Mouse (Mus musculus): ENCODE data around the gene Ensa. TPM values are rescaled to one million over a fixed set of nuclear protein-coding genes. Genes with fewer than 3 reads are reported as not detected.
"Not testable (repeated sequence)": the region's sequence is repeated elsewhere in the genome, so short reads cannot be mapped to it uniquely, and the experiment has no call there.

Ensa gene
- polyA plus RNA-seq, 1 experiment from 2014 or later = 85.1 TPM

GRCm38 (mm10) chr3:95651033-95651373 is 26.2 kb downstream of the Ensa start:
- no peak overlapping the region for H3K27ac ChIP-seq (ENCODE audit: low read depth, low read length)
- DNase-seq (ENCODE audit: low spot score) = no peak
- 88% methylated on average over 3 of the region's 3 CpGs for WGBS
- no peaks in the 10 kb centered on the region for H3K27me3 ChIP-seq (ENCODE audit: control insufficient read depth, insufficient read depth, low read length)
- H3K9ac ChIP-seq (ENCODE audit: low read length) = no peak overlapping the region
- no peaks in the 10 kb centered on the region for H3K36me3 ChIP-seq (ENCODE audit: control insufficient read depth, insufficient read depth, low read length)
- no peaks in the 10 kb centered on the region for H3K4me1 ChIP-seq (replicated peaks; ENCODE audit: control insufficient read depth, insufficient read depth, low read length)
- H3K4me3 ChIP-seq (ENCODE audit: low read depth, low read length) = no peak overlapping the region
- no peak overlapping the region for H3K4me2 ChIP-seq (ENCODE audit: low read depth, low read length, severe bottlenecking)
- no peaks in the 10 kb centered on the region for H3K9me3 ChIP-seq (ENCODE audit: control insufficient read depth, low read length)
- no peak for ATAC-seq (replicated peaks; ENCODE audit: low FRiP score)

- 89% methylated on average over 16 of the region's 16 CpGs for WGBS
Measured at GRCm38 (mm10) chr3:95651391-95652203, 26.8 kb downstream of the Ensa start.

GRCm38 (mm10) chr3:95652204-95652811 is 27.5 kb downstream of the Ensa start:
- H3K36me3 ChIP-seq (ENCODE audit: control insufficient read depth, insufficient read depth, low read length) = no peaks in the 10 kb centered on the region
- 55% methylated on average over 7 of the region's 7 CpGs for WGBS
- DNase-seq (ENCODE audit: low spot score) (no peak), ATAC-seq (replicated peaks; ENCODE audit: low FRiP score) (no peak)
- H3K27ac ChIP-seq (ENCODE audit: low read depth, low read length) = no peak overlapping the region
- no peaks in the 10 kb centered on the region for H3K4me1 ChIP-seq (replicated peaks; ENCODE audit: control insufficient read depth, insufficient read depth, low read length)
- H3K9me3 ChIP-seq (ENCODE audit: control insufficient read depth, low read length) = no peaks in the 10 kb centered on the region
- no peaks in the 10 kb centered on the region for H3K27me3 ChIP-seq (ENCODE audit: control insufficient read depth, insufficient read depth, low read length)
- H3K4me2 ChIP-seq (ENCODE audit: low read depth, low read length, severe bottlenecking) = no peak overlapping the region
- no peak overlapping the region for H3K4me3 ChIP-seq (ENCODE audit: low read depth, low read length)
- no peak overlapping the region for H3K9ac ChIP-seq (ENCODE audit: low read length)

More at GRCm38 (mm10) chr3:95651391-95652203, 26.8 kb downstream of the Ensa start:
- no peak for ATAC-seq (replicated peaks; ENCODE audit: low FRiP score)
- Histone ChIP-seq H3K36me3 (ENCODE audit: control insufficient read depth, insufficient read depth, low read length) (no peaks in the 10 kb centered on the region), H3K27me3 (ENCODE audit: control insufficient read depth, insufficient read depth, low read length) (no peaks in the 10 kb centered on the region), H3K27ac (ENCODE audit: low read depth, low read length) (no peak overlapping the region), H3K4me1 (replicated peaks; ENCODE audit: control insufficient read depth, insufficient read depth, low read length) (no peaks in the 10 kb centered on the region), H3K4me3 (ENCODE audit: low read depth, low read length) (no peak overlapping the region), H3K9me3 (ENCODE audit: control insufficient read depth, low read length) (no peaks in the 10 kb centered on the region), H3K9ac (ENCODE audit: low read length) (no peak overlapping the region), H3K4me2 (ENCODE audit: low read depth, low read length, severe bottlenecking) (no peak overlapping the region)
- no peak for DNase-seq (ENCODE audit: low spot score)

GRCm38 (mm10) chr3:95652871-95653270 is 28.1 kb downstream of the Ensa start:
- no peak for ATAC-seq (replicated peaks; ENCODE audit: low FRiP score)
- WGBS = 16% methylated on average over 6 of the region's 6 CpGs
- Histone ChIP-seq H3K36me3 (ENCODE audit: control insufficient read depth, insufficient read depth, low read length) (no peaks in the 10 kb centered on the region), H3K9ac (ENCODE audit: low read length) (no peak overlapping the region), H3K27me3 (ENCODE audit: control insufficient read depth, insufficient read depth, low read length) (no peaks in the 10 kb centered on the region), H3K9me3 (ENCODE audit: control insufficient read depth, low read length) (no peaks in the 10 kb centered on the region), H3K4me1 (replicated peaks; ENCODE audit: control insufficient read depth, insufficient read depth, low read length) (no peaks in the 10 kb centered on the region), H3K27ac (ENCODE audit: low read depth, low read length) (no peak overlapping the region), H3K4me3 (ENCODE audit: low read depth, low read length) (no peak overlapping the region), H3K4me2 (ENCODE audit: low read depth, low read length, severe bottlenecking) (no peak overlapping the region)
- no peak for DNase-seq (ENCODE audit: low spot score)

- no peaks in the 10 kb centered on the region for H3K9me3 ChIP-seq (ENCODE audit: control insufficient read depth, low read length)
- no peaks in the 10 kb centered on the region for H3K36me3 ChIP-seq (ENCODE audit: control insufficient read depth, insufficient read depth, low read length)
- no peak overlapping the region for H3K9ac ChIP-seq (ENCODE audit: low read length)
- H3K27me3 ChIP-seq (ENCODE audit: control insufficient read depth, insufficient read depth, low read length) = no peaks in the 10 kb centered on the region
- 21% methylated on average over 11 of the region's 11 CpGs for WGBS
- ATAC-seq (replicated peaks; ENCODE audit: low FRiP score) (no peak), DNase-seq (ENCODE audit: low spot score) (no peak)
- no peak overlapping the region for H3K4me3 ChIP-seq (ENCODE audit: low read depth, low read length)
- no peak overlapping the region for H3K27ac ChIP-seq (ENCODE audit: low read depth, low read length)
- H3K4me1 ChIP-seq (replicated peaks; ENCODE audit: control insufficient read depth, insufficient read depth, low read length) = no peaks in the 10 kb centered on the region
- H3K4me2 ChIP-seq (ENCODE audit: low read depth, low read length, severe bottlenecking) = no peak overlapping the region
Measured at GRCm38 (mm10) chr3:95653473-95654034, 28.8 kb downstream of the Ensa start.

GRCm38 (mm10) chr3:95654371-95654770 is 29.6 kb downstream of the Ensa start:
- H3K4me1 ChIP-seq (replicated peaks; ENCODE audit: control insufficient read depth, insufficient read depth, low read length); DNase-seq (ENCODE audit: low spot score); H3K9ac ChIP-seq (ENCODE audit: low read length); H3K27ac ChIP-seq (ENCODE audit: low read depth, low read length); ATAC-seq (replicated peaks; ENCODE audit: low FRiP score); H3K9me3 ChIP-seq (ENCODE audit: control insufficient read depth, low read length); H3K4me2 ChIP-seq (ENCODE audit: low read depth, low read length, severe bottlenecking); H3K27me3 ChIP-seq (ENCODE audit: control insufficient read depth, insufficient read depth, low read length); H3K36me3 ChIP-seq (ENCODE audit: control insufficient read depth, insufficient read depth, low read length); H3K4me3 ChIP-seq (ENCODE audit: low read depth, low read length): not testable (repeated sequence)
- 86% methylated on average over 3 of the region's 3 CpGs for WGBS

- Histone ChIP-seq H3K4me2 (ENCODE audit: low read depth, low read length, severe bottlenecking) (no peak overlapping the region), H3K9me3 (ENCODE audit: control insufficient read depth, low read length) (no peaks in the 10 kb centered on the region), H3K36me3 (ENCODE audit: control insufficient read depth, insufficient read depth, low read length) (no peaks in the 10 kb centered on the region), H3K4me1 (replicated peaks; ENCODE audit: control insufficient read depth, insufficient read depth, low read length) (no peaks in the 10 kb centered on the region), H3K4me3 (ENCODE audit: low read depth, low read length) (no peak overlapping the region), H3K9ac (ENCODE audit: low read length) (no peak overlapping the region), H3K27ac (ENCODE audit: low read depth, low read length) (no peak overlapping the region), H3K27me3 (ENCODE audit: control insufficient read depth, insufficient read depth, low read length) (no peaks in the 10 kb centered on the region)
- DNase-seq (ENCODE audit: low spot score) (no peak), ATAC-seq (replicated peaks; ENCODE audit: low FRiP score) (no peak)
- 87% methylated on average over 5 of the region's 5 CpGs for WGBS
Measured at GRCm38 (mm10) chr3:95655437-95655836, 30.6 kb downstream of the Ensa start.

GRCm38 (mm10) chr3:95657108-95657507 is 32.3 kb downstream of the Ensa start:
- Histone ChIP-seq H3K4me1 (replicated peaks; ENCODE audit: control insufficient read depth, insufficient read depth, low read length) (peaks cover 11% of the 10 kb centered on the region), H3K36me3 (ENCODE audit: control insufficient read depth, insufficient read depth, low read length) (peaks cover 7% of the 10 kb centered on the region), H3K4me3 (ENCODE audit: low read depth, low read length) (no peak overlapping the region), H3K9me3 (ENCODE audit: control insufficient read depth, low read length) (no peaks in the 10 kb centered on the region), H3K4me2 (ENCODE audit: low read depth, low read length, severe bottlenecking) (no peak overlapping the region), H3K9ac (ENCODE audit: low read length) (no peak overlapping the region), H3K27me3 (ENCODE audit: control insufficient read depth, insufficient read depth, low read length) (no peaks in the 10 kb centered on the region), H3K27ac (ENCODE audit: low read depth, low read length) (no peak overlapping the region)
- ATAC-seq (replicated peaks; ENCODE audit: low FRiP score) (no peak), DNase-seq (ENCODE audit: low spot score) (no peak)
- 88% methylated on average over 3 of the region's 3 CpGs for WGBS
